Mouse (Mus musculus) layer of hippocampus, adult 2 months (tissue): ENCODE results near the gene Gm20867. TPM values are rescaled to one million over a fixed set of nuclear protein-coding genes. Genes with fewer than 3 reads are reported as not detected.
"Not testable (repeated sequence)": the region's sequence is repeated elsewhere in the genome, so short reads cannot be mapped to it uniquely, and the experiment has no call there.

ENCODE experiments used
- DNase-seq, 2 experiments: peaks; one replicate each; pipeline ENCODE4 v3.0.0; 2022; ENCODE audit warnings: low spot score in 2 of 2
- H3K27ac ChIP-seq: fragments of 200-600 bp; 2 replicates; pipeline ENCODE4 v1.8.1; 2022
- H3K4me3 ChIP-seq: fragments of 200-600 bp; 2 replicates; pipeline ENCODE4 v1.8.1; 2022; ENCODE audit warnings: mild to moderate bottlenecking
- long read RNA-seq, 2 experiments: library from polyadenylated mRNA; stranded (forward); transcript quantifications; one replicate each; pipeline ENCODE4 v2.0.0; 2021; ENCODE audit warnings: borderline mapping rate in 2 of 2
- total RNA-seq, 2 experiments: library from RNA; stranded (reverse); gene quantifications; 2 replicates each; pipeline ENCODE4 v1.2.3; 2021

The Gm20867 gene
- total RNA-seq = not detected
- long read RNA-seq, experiment 1 = 0 reads
- long read RNA-seq, experiment 2 = 0 reads

DNA sequence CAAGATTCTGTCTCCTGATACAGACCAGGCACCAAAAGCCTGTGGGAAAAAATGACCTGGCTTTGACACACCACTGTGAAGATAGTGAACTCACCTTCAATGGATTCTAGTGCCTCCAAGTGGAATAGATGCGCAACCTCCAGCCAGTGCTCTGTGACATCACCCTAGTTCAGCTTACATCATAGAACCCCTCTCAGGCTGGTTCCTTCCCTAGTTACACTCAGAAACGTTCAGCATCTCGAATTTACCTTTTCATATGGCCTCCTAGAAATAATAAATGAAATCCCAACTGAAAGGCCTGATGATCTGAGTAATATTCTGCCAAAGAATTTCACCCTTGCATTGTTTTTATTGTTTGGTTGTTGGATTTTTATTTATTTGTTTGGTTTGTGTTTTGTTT, at the start of gene Gm20867:
Gene Gm20867, minus strand, starts transcription at position 101 of the 400 bp plus-strand sequence.
- H3K4me3 ChIP-seq, DNase-seq, H3K27ac ChIP-seq: not testable (repeated sequence)

Other genes starting within 250 kb of the Gm20867 start
- not detected for gene Gm29564, start 249.8 kb upstream of the Gm20867 start, total RNA-seq